Mouse (Mus musculus) liver, embryonic 11.5 days (tissue): ENCODE measurements around the gene Tef. TPM values are rescaled to one million over a fixed set of nuclear protein-coding genes. Genes with fewer than 3 reads are reported as not detected.

ENCODE experiments used
- ATAC-seq: fragments of 200-750 bp; cut with Nextera tagmentation; replicated peaks from 2 replicates; pipeline ENCODE4 v1.8.0; 2017; ENCODE audit warnings: moderate number of reproducible peaks, mild to moderate bottlenecking, moderate TSS enrichment, moderate library complexity; ENCODE audit not compliant: low FRiP score
- DNase-seq: peaks from one replicate; pipeline ENCODE4 v3.0.0-alpha.2; 2017; ENCODE audit warnings: low spot score
- H3K27ac ChIP-seq: fragments of 300-500 bp; sonication (generic); 2 replicates; pipeline ENCODE4 v1.5.1; 2014; ENCODE audit warnings: mild to moderate bottlenecking, low read depth, low read length, control low read depth
- H3K27me3 ChIP-seq: fragments of 300-500 bp; sonication (generic); replicated peaks from 2 replicates; pipeline ENCODE4 v1.6.1; 2014; ENCODE audit warnings: low read length, mixed read lengths; ENCODE audit not compliant: control insufficient read depth, insufficient read depth
- H3K36me3 ChIP-seq: fragments of 300-500 bp; sonication (generic); 2 replicates; pipeline ENCODE4 v1.6.1; 2014; ENCODE audit warnings: mild to moderate bottlenecking, low read length, moderate library complexity, mixed read lengths; ENCODE audit not compliant: control insufficient read depth, insufficient read depth
- H3K4me1 ChIP-seq: fragments of 300-500 bp; sonication (generic); replicated peaks from 2 replicates; pipeline ENCODE4 v1.6.1; 2014; ENCODE audit warnings: low read length, mixed read lengths; ENCODE audit not compliant: control insufficient read depth, insufficient read depth
- H3K4me2 ChIP-seq: fragments of 300-500 bp; sonication (generic); 2 replicates; pipeline ENCODE4 v1.6.1; 2014; ENCODE audit warnings: mild to moderate bottlenecking, control low read depth, moderate library complexity
- H3K4me3 ChIP-seq: fragments of 300-500 bp; sonication (generic); 2 replicates; pipeline ENCODE4 v1.5.1; 2014; ENCODE audit warnings: low read depth, low read length, control low read depth
- H3K9ac ChIP-seq: fragments of 300-500 bp; sonication (generic); 2 replicates; pipeline ENCODE4 v1.6.1; 2014; ENCODE audit warnings: low read depth, low read length, control low read depth
- H3K9me3 ChIP-seq: fragments of 300-500 bp; sonication (generic); 2 replicates; pipeline ENCODE4 v1.6.1; 2016; ENCODE audit warnings: low read length, inconsistent platforms, mixed read lengths; ENCODE audit not compliant: control insufficient read depth
- WGBS: fragments of 180-500 bp; shearing (Covaris S2); extraction: QIAGEN DNeasy Blood & Tissue Kit; methylation state at CpG from one replicate; pipeline ENCODE4 v1.1.7; 2014; 5-methylcytosine and 5-hydroxymethylcytosine counted together
- polyA plus RNA-seq: library from polyadenylated mRNA; unstranded; fragments of >200 nt; fragmentation: Nextera tagmentation; extraction: Ambion mirVana; gene quantifications from 2 replicates; pipeline ENCODE4 v1.2.1, GENCODE M21; 2014

Tef gene
- polyA plus RNA-seq, 1 experiment from 2014 or later = 12.6 TPM

- no peaks in the 10 kb centered on the region for H3K9me3 ChIP-seq
- peaks cover 7% of the 10 kb centered on the region for H3K36me3 ChIP-seq
- H3K27me3 ChIP-seq = no peaks in the 10 kb centered on the region
- peak overlapping the region; percentile 63 for H3K9ac ChIP-seq
- peak overlapping the region; percentile 62 for H3K4me3 ChIP-seq
- DNase-seq (peak; percentile 81), ATAC-seq (peak; percentile 33)
- H3K27ac ChIP-seq = peak overlapping the region; percentile 23; the same call in 1 of the 2 replicates
- H3K4me2 ChIP-seq = peak overlapping the region; percentile 74
- peaks cover 15% of the 10 kb centered on the region for H3K4me1 ChIP-seq
- WGBS = 1% methylated on average over 26 of the region's 26 CpGs
Measured at GRCm38 (mm10) chr15:81811599-81811996, 9.4 kb downstream of the Tef start.

GRCm38 (mm10) chr15:81812287-81812686 is 10.1 kb downstream of the Tef start:
- H3K27me3 ChIP-seq = no peaks in the 10 kb centered on the region
- 60% methylated on average over 3 of the region's 3 CpGs for WGBS
- no peak for DNase-seq
- 0 out of 2 replicates have a peak overlapping the region, but pooled peaks have one; percentile 22 for H3K27ac ChIP-seq
- H3K36me3 ChIP-seq = peaks cover 9% of the 10 kb centered on the region
- ATAC-seq = no peak
- H3K4me1 ChIP-seq = peaks cover 15% of the 10 kb centered on the region
- no peaks in the 10 kb centered on the region for H3K9me3 ChIP-seq
- H3K4me3 ChIP-seq = peak overlapping the region; percentile 62
- H3K9ac ChIP-seq = peak overlapping the region; percentile 63
- H3K4me2 ChIP-seq = peak overlapping the region; percentile 74

DNA sequence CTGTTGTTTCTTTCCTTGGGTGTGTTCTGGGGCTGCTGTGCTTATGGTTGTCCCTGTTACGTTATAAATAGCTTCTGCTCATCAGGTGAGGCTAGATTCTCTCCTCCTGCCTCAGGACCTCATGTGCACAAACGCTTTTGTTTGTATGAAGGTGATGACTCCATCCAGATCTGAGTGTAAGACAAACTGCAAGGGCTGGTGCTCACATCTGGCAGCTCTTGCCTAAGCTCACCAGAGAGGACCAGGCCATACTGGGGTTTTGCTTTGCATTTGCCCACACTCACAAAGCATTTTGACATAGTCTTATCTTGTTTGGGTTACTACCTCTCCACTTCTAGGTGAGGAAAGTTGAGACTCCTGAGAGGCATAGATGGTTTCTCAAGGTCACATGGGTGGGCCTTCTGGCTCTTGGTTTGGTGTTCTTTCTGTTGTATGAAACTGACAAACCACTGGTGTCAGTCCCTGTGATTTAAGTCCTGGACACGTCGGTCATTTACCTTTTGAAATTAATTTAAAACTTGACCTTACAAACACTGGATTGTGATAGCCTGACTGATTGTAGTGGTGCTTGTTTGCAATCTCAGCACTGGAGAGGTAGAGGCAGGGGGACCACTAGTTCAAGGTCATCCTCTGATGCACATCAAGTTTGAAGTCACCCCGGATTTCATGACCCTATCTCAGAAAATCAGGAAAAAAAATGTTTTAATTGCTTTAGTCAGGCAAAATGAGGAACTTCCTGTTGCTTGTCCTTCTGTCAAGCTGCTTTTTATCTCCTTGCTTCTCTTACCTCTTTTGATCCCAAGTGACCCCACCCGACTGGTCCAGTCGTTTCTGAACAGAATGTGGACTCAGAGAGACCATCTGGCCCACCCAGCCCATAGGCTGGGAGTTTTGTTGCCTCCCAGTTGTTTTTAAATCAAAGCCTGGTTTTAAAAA is 10.7 kb downstream of the Tef start:
- Histone ChIP-seq H3K36me3 (peaks cover 9% of the 10 kb centered on the region), H3K27ac (no peak overlapping the region), H3K4me2 (peak overlapping the region; percentile 74), H3K4me1 (peaks cover 15% of the 10 kb centered on the region), H3K4me3 (no peak overlapping the region), H3K27me3 (no peaks in the 10 kb centered on the region), H3K9me3 (no peaks in the 10 kb centered on the region), H3K9ac (no peak overlapping the region)
- no peak for ATAC-seq
- WGBS = 59% methylated on average over 7 of the region's 7 CpGs
- DNase-seq = no peak

GRCm38 (mm10) chr15:81813986-81814705 is 11.9 kb downstream of the Tef start:
- Histone ChIP-seq H3K27me3 (no peaks in the 10 kb centered on the region), H3K27ac (no peak overlapping the region), H3K36me3 (peaks cover 10% of the 10 kb centered on the region), H3K4me3 (no peak overlapping the region), H3K4me2 (no peak overlapping the region), H3K4me1 (peaks cover 15% of the 10 kb centered on the region), H3K9me3 (no peaks in the 10 kb centered on the region), H3K9ac (no peak overlapping the region; the same call in 1 of the 2 replicates)
- DNase-seq = no peak
- no peak for ATAC-seq
- WGBS = 74% methylated on average over 5 of the region's 5 CpGs

GRCm38 (mm10) chr15:81814716-81815370 is 12.6 kb downstream of the Tef start:
- no peak overlapping the region for H3K4me2 ChIP-seq
- no peak overlapping the region for H3K27ac ChIP-seq
- peaks cover 12% of the 10 kb centered on the region for H3K36me3 ChIP-seq
- H3K4me3 ChIP-seq = no peak overlapping the region
- DNase-seq (no peak), ATAC-seq (no peak)
- 74% methylated on average over 12 of the region's 12 CpGs for WGBS
- no peaks in the 10 kb centered on the region for H3K9me3 ChIP-seq
- peaks cover 10% of the 10 kb centered on the region for H3K4me1 ChIP-seq
- no peaks in the 10 kb centered on the region for H3K27me3 ChIP-seq
- no peak overlapping the region for H3K9ac ChIP-seq

- H3K4me1 ChIP-seq = peaks cover 2% of the 10 kb centered on the region; the same call in 1 of the 2 replicates
- H3K27ac ChIP-seq = no peak overlapping the region
- no peaks in the 10 kb centered on the region for H3K9me3 ChIP-seq
- DNase-seq = no peak
- WGBS = 80% methylated on average over 3 of the region's 3 CpGs
- H3K9ac ChIP-seq = no peak overlapping the region
- peaks cover 15% of the 10 kb centered on the region for H3K36me3 ChIP-seq
- no peak overlapping the region for H3K4me2 ChIP-seq
- no peak for ATAC-seq
- no peaks in the 10 kb centered on the region for H3K27me3 ChIP-seq
- no peak overlapping the region for H3K4me3 ChIP-seq
Measured at GRCm38 (mm10) chr15:81818404-81818803, 16.2 kb downstream of the Tef start.

DNA sequence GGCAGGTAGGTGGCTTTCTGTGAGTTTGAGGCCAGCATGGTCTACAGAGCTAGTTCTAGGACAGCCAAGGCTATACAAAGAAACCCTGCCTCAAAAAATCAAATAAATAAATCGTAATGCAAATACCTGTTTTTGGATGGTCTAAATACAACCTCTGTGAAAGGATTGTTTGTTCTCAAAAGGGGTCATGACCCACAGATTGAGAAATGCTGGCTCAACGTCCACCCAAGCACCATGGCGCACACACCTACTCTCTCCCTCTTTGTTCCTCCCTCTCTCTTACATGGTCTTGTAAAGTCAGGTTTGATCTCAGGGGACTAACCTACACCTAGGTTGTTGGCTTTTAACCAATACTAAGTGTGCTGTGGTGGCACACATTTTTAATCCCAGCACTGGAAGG is 20.4 kb downstream of the Tef start:
- no peaks in the 10 kb centered on the region for H3K27me3 ChIP-seq
- no peak overlapping the region for H3K4me2 ChIP-seq
- no peak overlapping the region for H3K9ac ChIP-seq
- no peaks in the 10 kb centered on the region for H3K4me1 ChIP-seq
- peaks cover 13% of the 10 kb centered on the region for H3K36me3 ChIP-seq
- no peak for DNase-seq
- no peak for ATAC-seq
- no peak overlapping the region for H3K27ac ChIP-seq
- no peaks in the 10 kb centered on the region for H3K9me3 ChIP-seq
- WGBS = 74% methylated on average over 3 of the region's 3 CpGs
- H3K4me3 ChIP-seq = no peak overlapping the region

DNA sequence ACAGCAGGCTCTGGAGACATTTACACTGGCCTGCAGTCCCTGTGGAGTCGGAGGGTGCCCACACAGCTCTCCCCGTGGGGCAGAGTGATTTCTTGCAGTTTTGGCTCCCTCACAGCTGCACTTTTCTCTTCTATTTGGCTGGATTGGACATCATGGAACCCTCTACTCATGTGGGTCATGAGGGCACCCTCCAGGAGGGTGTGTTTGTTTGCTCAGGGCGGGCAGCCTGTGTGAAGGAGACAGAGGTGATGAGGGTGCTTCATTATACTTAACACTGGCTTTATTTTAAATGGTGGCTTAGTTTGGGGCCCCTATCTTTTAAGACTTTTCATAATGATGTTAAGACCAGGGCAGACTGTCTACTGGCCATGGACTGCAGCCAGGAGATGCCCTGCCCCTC is 22.6 kb downstream of the Tef start:
- H3K4me1 ChIP-seq = no peaks in the 10 kb centered on the region
- 76% methylated on average over 3 of the region's 3 CpGs for WGBS
- H3K4me3 ChIP-seq = no peak overlapping the region
- H3K9ac ChIP-seq = no peak overlapping the region
- no peak overlapping the region for H3K27ac ChIP-seq
- peaks cover 10% of the 10 kb centered on the region; the same call in 1 of the 2 replicates for H3K36me3 ChIP-seq
- no peaks in the 10 kb centered on the region for H3K27me3 ChIP-seq
- ATAC-seq (no peak), DNase-seq (no peak)
- H3K4me2 ChIP-seq = no peak overlapping the region
- no peaks in the 10 kb centered on the region for H3K9me3 ChIP-seq
